Mouse (Mus musculus) gastrocnemius, postnatal 36 days (tissue): ENCODE results near the gene Gm3327. TPM values are rescaled to one million over a fixed set of nuclear protein-coding genes. Genes with fewer than 3 reads are reported as not detected.
"Not testable (repeated sequence)": the region's sequence is repeated elsewhere in the genome, so short reads cannot be mapped to it uniquely, and the experiment has no call there.

Experiments used
- DNase-seq, 2 experiments: peaks; one replicate each; pipeline ENCODE4 v3.0.0; 2022
- intact Hi-C: fragments of 180-260 bp; cut with DNase I; formaldehyde crosslinking; loops from one replicate; pipeline ENCODE4 v1.15.1; 2025
- long read RNA-seq, 2 experiments: library from polyadenylated mRNA; stranded (forward); transcript quantifications; one replicate each; pipeline ENCODE4 v2.0.0; 2021
- total RNA-seq, 2 experiments: library from RNA; stranded (reverse); gene quantifications; 2 replicates each; pipeline ENCODE4 v1.2.3; 2021

Gene Gm3327
- total RNA-seq = not detected
- long read RNA-seq, experiment 1 = 0 reads
- long read RNA-seq, experiment 2 = 0 reads

- intact Hi-C loops, DNase-seq: not testable (repeated sequence)
Observed at GRCm38 (mm10) chr14:44123551-44123950, at the start of gene Gm3327. Gm3327 (plus strand) TSS chr14:44123851.

DNA sequence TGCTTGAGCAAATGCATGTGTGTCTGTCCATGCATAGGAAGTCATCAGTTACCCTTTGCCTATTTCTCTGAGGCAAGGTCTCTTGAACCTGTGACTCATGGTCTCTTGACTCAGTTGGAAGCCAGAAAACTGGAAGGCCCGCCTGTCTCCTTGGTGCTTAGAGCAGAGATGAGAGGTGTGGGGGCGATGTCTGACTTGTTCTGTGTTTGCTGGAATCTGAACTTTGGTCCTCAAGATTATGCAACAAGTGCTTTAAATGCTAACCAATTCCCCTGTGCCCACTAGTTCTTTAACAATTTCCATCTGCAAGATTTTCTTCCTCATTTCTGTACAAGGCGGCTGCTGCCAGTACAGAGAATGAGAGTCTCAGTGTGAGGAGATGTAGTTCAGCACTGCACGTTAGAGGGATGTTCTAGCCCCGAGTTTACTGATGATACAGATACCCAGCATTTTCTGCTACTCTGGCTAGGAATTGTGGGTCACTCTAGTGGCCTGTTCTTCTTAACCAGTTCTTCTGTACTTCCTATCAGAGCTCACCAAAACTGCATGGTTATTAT lies 45.8 kb upstream of the Gm3327 start:
- intact Hi-C loops, DNase-seq: not testable (repeated sequence)

DNA sequence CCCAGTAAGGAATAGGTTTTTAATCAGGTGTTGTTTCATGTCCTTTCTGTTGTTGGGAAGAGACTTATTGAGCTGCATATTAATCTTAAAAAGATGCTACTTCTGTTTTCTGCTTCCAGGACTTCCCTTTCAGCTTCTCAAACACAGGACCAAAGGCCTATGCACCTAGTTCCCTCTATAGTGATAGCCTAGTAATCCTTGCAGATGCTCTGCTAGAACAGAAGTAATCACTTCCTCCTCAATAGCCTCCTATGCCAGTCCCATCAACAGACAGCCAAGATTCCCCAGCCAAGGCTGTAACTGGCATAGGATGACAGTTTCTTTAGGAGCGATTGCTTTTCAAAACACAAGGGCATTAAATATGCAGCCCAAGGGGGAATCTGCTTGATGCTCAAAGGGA lies 37.1 kb upstream of the Gm3327 start:
- intact Hi-C loops, DNase-seq: not testable (repeated sequence)

- intact Hi-C loops, DNase-seq: not testable (repeated sequence)
Observed at GRCm38 (mm10) chr14:44087535-44087934, 36.1 kb upstream of the Gm3327 start.

- DNase-seq, intact Hi-C loops: not testable (repeated sequence)
Observed at GRCm38 (mm10) chr14:44091524-44091923, 32.1 kb upstream of the Gm3327 start.

- DNase-seq, intact Hi-C loops: not testable (repeated sequence)
Observed at GRCm38 (mm10) chr14:44094445-44094844, 29.2 kb upstream of the Gm3327 start.

DNA sequence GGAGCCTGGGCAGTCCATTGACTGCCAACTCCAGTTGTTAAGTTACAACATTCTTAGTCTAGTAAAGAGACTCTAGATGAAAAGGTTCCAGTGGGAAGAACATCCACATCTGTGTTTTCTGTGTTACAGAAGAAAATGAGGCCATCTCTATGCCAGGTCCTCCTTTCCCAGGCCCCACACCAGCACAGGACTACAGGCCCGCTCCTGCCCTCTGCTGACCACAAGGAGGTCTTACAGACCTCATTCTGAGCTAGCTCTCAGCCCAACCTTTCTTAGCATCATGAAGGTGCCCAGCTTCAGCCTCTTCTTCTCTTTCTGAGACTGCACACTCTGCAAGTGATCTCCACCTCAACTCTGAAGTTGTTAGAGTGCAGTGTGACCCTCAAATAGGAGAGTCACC lies 23.6 kb upstream of the Gm3327 start:
- intact Hi-C loops, DNase-seq: not testable (repeated sequence)

- DNase-seq, intact Hi-C loops: not testable (repeated sequence)
Observed at GRCm38 (mm10) chr14:44102354-44102753, 21.3 kb upstream of the Gm3327 start, which contains the start of gene Ear2. Ear2 (plus strand) TSS chr14:44102654.

GRCm38 (mm10) chr14:44110981-44111380 lies 12.7 kb upstream of the Gm3327 start:
- no peak for DNase-seq
- intact Hi-C loops = no loop called here

Other genes starting within 250 kb of the Gm3327 start
- gene Ear1, start 248.3 kb upstream of the Gm3327 start, total RNA-seq = not detected
- not detected for gene Ear10, start 200.3 kb upstream of the Gm3327 start, total RNA-seq
- gene Gm8113, start 198.5 kb upstream of the Gm3327 start, total RNA-seq = under 1 TPM; 0.20 to 0.28 TPM
- gene Ang5, start 166.8 kb upstream of the Gm3327 start, total RNA-seq = not detected
- gene Ang6, start 121.6 kb upstream of the Gm3327 start, total RNA-seq = not detected
- gene Ear2, start 21.2 kb upstream of the Gm3327 start, total RNA-seq = under 1 TPM; 0.76 to 0.89 TPM
- not detected for gene Gm8212, start 73.8 kb downstream of the Gm3327 start, total RNA-seq
- gene 4930503E14Rik, start 89.4 kb downstream of the Gm3327 start, total RNA-seq = not detected
- gene Gm8220, start 161.7 kb downstream of the Gm3327 start, total RNA-seq = not detected
- gene Gm5930, start 214.7 kb downstream of the Gm3327 start, total RNA-seq = not detected
- not detected for gene Gm8229, start 241.5 kb downstream of the Gm3327 start, total RNA-seq